Mouse (Mus musculus) spleen, adult 2 months (tissue): ENCODE results near the gene Arhgap44.

Experiments
- CTCF ChIP-seq: fragments of 200-500 bp; IDR thresholded peaks from 2 replicates; pipeline ENCODE4 v1.5.1; 2011; ENCODE audit warnings: mild to moderate bottlenecking, inconsistent platforms; ENCODE audit not compliant: insufficient read depth, insufficient read length, insufficient replicate concordance; ENCODE audit errors: extremely low read depth
- POLR2A ChIP-seq: fragments of 200-500 bp; IDR thresholded peaks from 2 replicates; pipeline ENCODE4 v1.6.1; 2011; ENCODE audit warnings: low read depth, low read length, inconsistent platforms

- TF ChIP-seq CTCF (no peak), POLR2A (no peak)
Measured at GRCm38 (mm10) chr11:65097526-65098070, 65.2 kb downstream of the Arhgap44 start.
